Mouse (Mus musculus) adipose tissue, adult 10 weeks (tissue): ENCODE results near the gene Nlrp2. TPM values are rescaled to one million over a fixed set of nuclear protein-coding genes. Genes with fewer than 3 reads are reported as not detected.

ENCODE experiments used
- polyA plus RNA-seq: library from polyadenylated mRNA; stranded (reverse); fragments of 350-450 nt; fragmentation: Illumina TruSeq; extraction: RNeasy Lipid Tissue Mini Kit (QIAGEN cat#74804); gene quantifications from one replicate; pipeline ENCODE4 v1.2.3, GENCODE M21; 2014; ENCODE audit warnings: low read depth, low replicate concordance

Gene Nlrp2
- polyA plus RNA-seq, result not detected

GRCm38 (mm10) chr7:5350935-5351334, at the start of gene Nlrp2:
TSS of gene Nlrp2 (minus strand) at chr7:5351035.

GRCm38 (mm10) chr7:5350237-5350636, 598 bp downstream of the Nlrp2 start, which contains the start of gene Gm5065:
TSS of gene Gm5065 (plus strand) at chr7:5350537.

Other genes with a start within 250 kb of the Nlrp2 start
- gene Rfpl4, start 234.1 kb downstream of the Nlrp2 start, polyA plus RNA-seq, result not detected
- gene Rasl2-9, start 225.1 kb downstream of the Nlrp2 start, polyA plus RNA-seq, result 5.3 TPM
- gene Vmn1r55, start 201.4 kb downstream of the Nlrp2 start, polyA plus RNA-seq, result not detected
- gene Vmn1r56, start 154.3 kb downstream of the Nlrp2 start, polyA plus RNA-seq, result not detected
- not detected for gene Vmn1r57, start 132.5 kb downstream of the Nlrp2 start, polyA plus RNA-seq
- not detected for gene Gm5065, start 498 bp downstream of the Nlrp2 start, polyA plus RNA-seq
- not detected for gene Vmn1r58, start 62.4 kb upstream of the Nlrp2 start, polyA plus RNA-seq
- not detected for gene Vmn1r59, start 105.7 kb upstream of the Nlrp2 start, polyA plus RNA-seq
- not detected for gene Vmn2r28, start 142.9 kb upstream of the Nlrp2 start, polyA plus RNA-seq
- gene Vmn1r60, start 196.3 kb upstream of the Nlrp2 start, polyA plus RNA-seq, result not detected